Mouse (Mus musculus) layer of hippocampus, adult 11-12 months (tissue): ENCODE measurements around the gene Spc25.

Source experiments
- DNase-seq: peaks from one replicate; pipeline ENCODE4 v3.0.0; 2022; ENCODE audit warnings: low spot score

Spc25 gene

DNA sequence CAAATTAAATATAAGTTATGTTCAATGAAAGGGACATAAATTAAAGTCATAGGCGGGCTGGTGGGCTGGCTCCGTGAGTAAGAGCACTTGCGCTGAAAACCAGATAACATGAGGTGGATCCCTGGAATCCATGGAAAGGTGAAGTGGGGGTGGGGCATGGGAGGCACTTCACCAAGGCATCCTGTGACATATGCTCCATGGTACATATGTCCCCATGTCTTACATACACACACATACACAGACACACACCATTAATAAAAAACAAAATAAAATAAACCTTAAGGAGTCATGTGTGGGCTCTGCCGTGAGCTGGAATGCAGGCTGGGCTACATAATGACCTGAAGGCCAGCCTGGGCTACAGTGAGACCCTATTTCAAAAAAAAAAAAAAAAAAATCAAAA, 26.3 kb downstream of the Spc25 start:
- DNase-seq: no peak

DNA sequence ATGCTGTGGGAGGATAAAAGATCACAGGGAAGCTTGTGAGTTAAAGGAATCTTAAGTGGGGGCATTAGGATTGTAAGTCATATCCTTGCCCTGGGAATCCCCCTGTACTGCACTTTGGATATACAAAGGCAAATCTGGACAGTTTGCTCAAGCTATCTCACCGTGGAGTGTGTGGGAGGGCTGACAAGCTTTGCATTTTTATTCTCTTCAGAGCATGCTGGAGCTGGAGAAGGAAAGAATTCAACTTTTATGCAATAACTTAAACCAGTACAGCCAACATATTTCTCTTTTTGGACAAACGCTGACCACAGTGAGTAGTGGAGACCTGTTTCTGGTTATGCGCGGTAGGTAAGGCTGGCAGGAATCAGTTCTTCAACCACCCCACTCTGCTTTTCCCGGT, 30.7 kb downstream of the Spc25 start:
- no peak for DNase-seq

DNA sequence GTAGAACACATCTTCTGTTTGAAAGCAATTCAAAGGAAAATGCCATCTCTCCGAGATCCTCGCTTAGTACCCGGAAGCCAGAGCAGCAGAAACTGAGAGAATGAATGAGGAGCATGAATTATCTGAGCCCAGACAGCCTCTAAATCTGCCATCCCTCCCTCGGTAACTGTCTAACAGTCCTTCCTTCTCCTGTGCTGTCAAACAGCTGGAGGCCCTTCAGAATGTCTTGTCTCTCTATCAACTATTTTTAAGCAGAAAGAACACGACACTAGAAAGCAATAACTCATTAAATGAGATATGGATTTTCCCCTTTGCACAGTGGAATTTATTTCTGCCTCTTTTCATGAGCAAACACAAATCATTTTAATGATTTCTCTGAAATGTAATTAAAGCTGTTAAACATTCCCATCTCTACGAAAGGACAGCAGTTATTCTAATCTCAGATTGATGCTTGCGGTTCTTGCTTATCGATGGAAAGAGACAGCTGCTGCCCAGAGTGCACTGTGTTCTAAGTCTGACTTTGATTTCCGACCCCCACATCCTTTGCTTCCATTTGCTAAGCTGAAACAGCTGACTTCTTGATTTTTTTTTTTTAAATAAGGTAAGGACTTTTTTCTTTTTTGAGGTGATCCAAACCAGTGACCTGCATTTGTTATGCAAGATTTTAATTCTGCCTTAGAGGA, 35.5 kb downstream of the Spc25 start:
- no peak for DNase-seq

DNA sequence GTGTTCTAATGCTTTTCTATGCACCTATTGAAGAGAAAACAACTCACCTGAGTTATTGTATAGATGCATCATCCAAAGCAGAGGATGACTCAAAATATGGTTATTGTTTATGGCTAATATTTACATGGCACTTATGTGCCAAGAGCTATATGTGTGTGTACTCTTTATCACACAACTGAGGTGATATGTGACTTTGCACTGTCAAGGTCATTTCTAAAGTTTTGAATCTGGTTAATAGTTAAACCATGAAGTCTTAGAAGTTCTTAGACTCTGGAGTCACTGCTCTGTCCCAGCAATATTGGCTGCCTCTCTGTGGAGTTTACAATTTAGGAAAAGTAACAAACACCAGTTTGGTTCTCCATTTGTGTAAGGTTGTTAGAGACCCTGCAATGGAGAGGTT, 47.1 kb downstream of the Spc25 start:
- no peak for DNase-seq

DNA sequence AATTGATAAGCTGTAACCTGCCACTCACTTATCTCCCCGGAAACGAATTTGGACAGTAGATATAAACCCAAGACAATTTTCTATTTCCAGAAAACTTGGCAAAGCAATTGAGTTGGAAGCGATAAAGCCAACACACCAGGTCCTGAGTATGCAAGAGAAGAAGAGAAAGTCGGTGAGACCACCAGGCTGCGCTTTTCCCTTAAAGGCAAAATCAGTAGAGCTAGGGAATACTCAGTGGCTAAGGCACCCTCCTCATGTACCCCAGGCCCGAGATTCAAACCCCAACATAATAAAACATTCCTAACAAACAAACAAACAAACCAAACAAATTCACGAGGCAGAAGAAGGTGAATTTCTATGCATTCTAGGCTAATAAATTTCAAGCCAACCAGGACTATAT, 49.7 kb downstream of the Spc25 start:
- DNase-seq: no peak

DNA sequence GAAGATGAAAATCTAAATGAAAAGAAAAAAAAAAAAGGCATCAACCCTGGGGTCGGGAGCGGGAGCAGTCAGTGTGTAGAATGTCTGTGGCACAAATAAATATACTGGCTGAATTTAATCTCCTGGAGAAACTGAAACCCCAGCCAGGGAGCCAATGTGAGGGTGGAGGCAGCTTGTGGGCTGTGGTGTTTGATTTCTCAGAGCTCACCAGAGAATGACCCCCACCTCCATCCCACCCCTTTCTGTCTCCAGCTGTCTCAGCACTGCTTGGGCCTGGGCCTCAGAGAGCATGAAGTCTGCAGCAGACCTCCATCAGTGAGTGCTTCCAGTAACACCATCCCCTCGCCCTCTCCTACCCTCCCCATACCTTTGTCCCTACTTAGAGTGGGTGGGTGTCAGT, 50.1 kb downstream of the Spc25 start:
- DNase-seq: no peak

DNA sequence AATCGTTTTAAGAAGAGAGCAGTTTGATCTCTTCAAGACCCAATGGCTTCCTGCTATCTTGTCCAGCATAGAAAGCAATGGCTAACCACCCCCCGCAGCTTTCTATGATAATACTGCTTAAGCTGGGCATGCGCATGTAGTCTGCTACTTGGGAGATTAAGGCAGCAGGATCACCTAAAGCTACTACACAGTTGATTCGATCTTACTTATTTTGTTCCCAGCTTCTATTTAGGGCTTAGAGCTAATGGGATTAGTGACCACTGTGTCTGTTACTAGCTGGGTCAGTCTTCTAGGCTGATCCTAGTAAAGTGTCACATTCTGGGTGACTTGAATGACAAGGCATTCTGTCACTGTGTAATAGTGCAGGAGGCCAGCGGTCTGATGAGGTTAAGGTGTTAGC, 55.2 kb downstream of the Spc25 start:
- no peak for DNase-seq

DNA sequence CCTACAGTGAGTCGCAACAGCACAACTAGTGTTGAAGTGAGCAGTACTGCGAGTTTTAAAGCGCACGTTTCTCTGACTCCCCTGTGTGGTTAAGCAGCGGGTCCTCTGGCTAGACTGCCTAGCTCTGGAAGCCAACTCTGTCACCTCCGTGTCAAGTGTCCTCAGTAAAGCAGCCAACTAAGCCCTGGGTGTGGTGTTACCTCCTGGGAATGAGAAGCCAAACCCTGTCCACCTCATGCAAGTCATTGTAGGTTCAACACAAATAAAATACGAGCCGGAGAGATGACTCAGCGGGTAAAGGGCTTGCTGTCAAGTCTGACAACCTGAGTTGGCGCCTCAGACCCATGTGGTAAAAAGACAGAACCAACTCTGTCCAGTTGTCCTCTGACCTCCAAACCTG, 56.8 kb downstream of the Spc25 start:
- DNase-seq: no peak

DNA sequence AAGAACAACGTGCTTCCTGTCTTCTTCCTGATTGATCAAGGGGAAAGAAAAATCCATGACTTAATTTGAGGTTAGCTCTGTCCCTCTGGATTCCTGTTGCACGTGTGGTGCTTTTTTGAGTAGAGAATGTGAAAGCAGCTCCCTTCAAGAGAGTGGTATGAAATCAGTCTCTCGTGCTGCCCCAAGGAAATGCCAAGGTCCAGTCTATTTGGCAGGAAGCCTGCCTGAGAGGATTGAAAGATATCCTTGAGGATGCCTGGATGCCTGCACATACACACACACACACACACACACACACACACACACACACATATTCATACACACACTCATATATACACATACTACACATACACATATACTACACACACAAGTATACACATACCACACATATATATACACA, 57.3 kb downstream of the Spc25 start:
- DNase-seq: no peak
